Mouse (Mus musculus) heart, postnatal 0 days (tissue): Measurements from ENCODE around the gene Helz2. TPM values are rescaled to one million over a fixed set of nuclear protein-coding genes. Genes with fewer than 3 reads are reported as not detected.

ENCODE experiments used
- ATAC-seq: fragments of 200-750 bp; cut with Nextera tagmentation; 2 replicates; pipeline ENCODE4 v1.8.0; 2017; ENCODE audit warnings: low read depth, moderate number of reproducible peaks, moderate library complexity; ENCODE audit not compliant: insufficient read depth
- DNase-seq: peaks from one replicate; pipeline ENCODE4 v3.0.0-alpha.2; 2016; ENCODE audit warnings: low spot score
- H3K27ac ChIP-seq: fragments of 300-500 bp; sonication (generic); 2 replicates; pipeline ENCODE4 v1.5.1; 2014; ENCODE audit warnings: low read depth, mild to moderate bottlenecking
- H3K27me3 ChIP-seq: fragments of 300-500 bp; sonication (generic); 2 replicates; pipeline ENCODE4 v1.6.1; 2014; ENCODE audit warnings: low read length, mixed read lengths; ENCODE audit not compliant: control insufficient read depth, insufficient read depth
- H3K36me3 ChIP-seq: fragments of 300-500 bp; sonication (generic); replicated peaks from 2 replicates; pipeline ENCODE4 v1.6.1; 2014; ENCODE audit warnings: low read length, mixed read lengths; ENCODE audit not compliant: control insufficient read depth, insufficient read depth
- H3K4me1 ChIP-seq: fragments of 300-500 bp; sonication (generic); 2 replicates; pipeline ENCODE4 v1.6.1; 2014; ENCODE audit warnings: antibody characterized with exemption; ENCODE audit not compliant: control insufficient read depth, insufficient read depth
- H3K4me2 ChIP-seq: fragments of 300-500 bp; sonication (generic); 2 replicates; pipeline ENCODE4 v1.6.1; 2014; ENCODE audit warnings: low read depth, mild to moderate bottlenecking, low read length, moderate library complexity
- H3K4me3 ChIP-seq: fragments of 300-500 bp; sonication (generic); 2 replicates; pipeline ENCODE4 v1.5.1; 2014; ENCODE audit warnings: low read depth, low read length
- H3K9ac ChIP-seq: fragments of 300-500 bp; sonication (generic); replicated peaks from 2 replicates; pipeline ENCODE4 v1.6.1; 2014; ENCODE audit warnings: low read depth, low read length, mixed read lengths
- H3K9me3 ChIP-seq: fragments of 300-500 bp; sonication (generic); replicated peaks from 2 replicates; pipeline ENCODE4 v1.6.1; 2016; ENCODE audit warnings: low read length; ENCODE audit not compliant: control insufficient read depth
- CTCF ChIP-seq: IDR thresholded peaks from 2 replicates; pipeline ENCODE4 v1.5.1; 2016; ENCODE audit warnings: antibody characterized with exemption, control low read depth, low read depth
- EP300 ChIP-seq: IDR thresholded peaks from 2 replicates; pipeline ENCODE4 v1.6.1; 2016; ENCODE audit warnings: antibody characterized with exemption, low read depth
- WGBS: fragments of 180-500 bp; shearing (Covaris S2); extraction: QIAGEN DNeasy Blood & Tissue Kit; methylation state at CpG from one replicate; pipeline ENCODE4 v1.1.7; 2014; 5-methylcytosine and 5-hydroxymethylcytosine counted together
- polyA plus RNA-seq: library from polyadenylated mRNA; unstranded; fragments of >200 nt; fragmentation: Nextera tagmentation; extraction: Ambion mirVana; gene quantifications from 2 replicates; pipeline ENCODE4 v1.2.1, GENCODE M21; 2015
- total RNA-seq: library from RNA; depleted of rRNA; stranded (reverse); fragments of >200 nt; gene quantifications from 2 replicates; pipeline ENCODE4 v1.2.3, GENCODE M21; 2014; ENCODE audit warnings: low replicate concordance

Gene Helz2
- total and polyA plus RNA-seq, 2 experiments from 2014 or later: 0.90 to 19.4 TPM

DNA sequence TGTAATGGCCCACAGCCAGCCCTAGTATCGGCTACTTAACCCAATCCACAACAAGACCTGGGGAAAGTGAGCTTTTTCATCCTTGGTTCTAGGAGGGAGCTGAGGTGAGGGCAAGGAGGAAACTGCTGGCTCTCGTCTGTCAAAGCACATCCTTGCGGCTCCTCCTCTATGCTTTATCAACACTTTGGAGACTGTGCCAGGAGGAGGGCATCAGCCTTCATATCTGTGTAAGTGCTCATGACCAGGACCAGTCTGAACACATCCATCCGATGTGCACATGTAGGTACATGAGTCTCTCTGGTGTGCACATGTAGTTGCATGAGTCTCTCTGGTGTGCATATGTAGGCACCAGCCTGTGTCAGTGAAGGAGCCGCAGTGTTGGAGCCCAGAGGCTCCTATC lies 36.1 kb downstream of the Helz2 start:
- Histone ChIP-seq H3K4me2 (no peak overlapping the region), H3K9me3 (no peaks in the 10 kb centered on the region), H3K9ac (no peak overlapping the region), H3K4me3 (no peak overlapping the region), H3K4me1 (no peaks in the 10 kb centered on the region), H3K27ac (no peak overlapping the region), H3K27me3 (peaks cover 13% of the 10 kb centered on the region; the same call in 1 of the 2 replicates), H3K36me3 (no peaks in the 10 kb centered on the region)
- WGBS: 66% methylated on average over 5 of the region's 5 CpGs
- TF ChIP-seq CTCF (no peak), EP300 (no peak)
- no peak for DNase-seq
- no peak for ATAC-seq

DNA sequence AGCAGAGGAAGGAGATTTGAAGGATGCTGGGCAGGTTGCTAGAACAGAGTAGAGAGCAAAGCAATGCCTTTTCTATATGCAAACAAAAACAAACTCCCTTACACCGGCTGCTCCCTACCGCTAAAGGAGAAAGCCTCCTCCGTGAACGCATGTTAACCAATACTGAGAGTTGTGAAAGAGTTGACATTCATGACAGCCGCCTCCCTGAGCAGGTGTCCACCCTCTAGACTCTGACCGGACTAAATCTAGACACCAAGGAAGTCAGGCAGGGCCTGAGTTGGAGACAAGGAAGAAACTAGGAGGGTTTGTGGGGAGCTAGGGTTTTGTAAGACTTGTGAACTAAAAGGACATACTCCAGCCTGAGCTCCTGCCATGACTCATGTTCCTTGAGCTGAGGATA lies 38.9 kb downstream of the Helz2 start:
- no peak for DNase-seq
- H3K4me3 ChIP-seq: no peak overlapping the region
- no peaks in the 10 kb centered on the region for H3K36me3 ChIP-seq
- no peak overlapping the region for H3K4me2 ChIP-seq
- no peak overlapping the region for H3K9ac ChIP-seq
- WGBS: 73% methylated on average over 6 of the region's 6 CpGs
- H3K4me1 ChIP-seq: no peaks in the 10 kb centered on the region
- ATAC-seq: no peak
- H3K9me3 ChIP-seq: no peaks in the 10 kb centered on the region
- TF ChIP-seq EP300 (no peak), CTCF (no peak)
- 0 out of 2 replicates have a peak, but pooled peaks cover 8% of the 10 kb centered on the region for H3K27me3 ChIP-seq
- H3K27ac ChIP-seq: no peak overlapping the region

DNA sequence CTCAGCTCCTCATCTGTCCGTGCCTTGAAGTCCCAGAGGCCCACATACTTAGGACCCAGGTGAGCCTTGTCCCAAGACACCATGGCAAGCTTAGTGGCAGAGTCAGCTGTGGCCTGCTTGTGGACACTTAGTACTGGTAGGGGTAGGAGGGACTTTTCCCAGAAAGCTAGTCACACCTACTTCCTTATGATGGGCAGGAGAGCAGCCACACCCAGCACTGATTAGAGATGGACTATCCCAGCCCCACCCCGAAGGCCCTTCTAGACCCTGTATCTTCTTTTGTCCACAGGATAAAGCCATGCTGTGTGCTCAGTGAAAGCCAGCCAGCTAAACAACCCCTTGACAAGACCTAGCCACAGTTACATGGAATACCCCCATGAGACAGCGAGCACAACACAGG lies 39.4 kb downstream of the Helz2 start, which contains the start of gene Ptk6:
Gene Ptk6 (minus strand): TSS at position 368 of the 400 bp plus-strand sequence.
- Histone ChIP-seq H3K27ac (no peak within 1 kb of the TSS), H3K36me3 (no peaks in the 10 kb centered on the region), H3K9ac (no peak within 1 kb of the TSS), H3K4me2 (no peak within 1 kb of the TSS), H3K9me3 (no peaks in the 10 kb centered on the region), H3K4me1 (no peaks in the 10 kb centered on the region), H3K27me3 (0 out of 2 replicates have a peak, but pooled peaks cover 8% of the 10 kb centered on the region), H3K4me3 (no peak within 1 kb of the TSS)
- WGBS: 71% methylated on average over 3 of the region's 3 CpGs
- ATAC-seq: no peak
- TF ChIP-seq CTCF (no peak), EP300 (no peak)
- no peak for DNase-seq

DNA sequence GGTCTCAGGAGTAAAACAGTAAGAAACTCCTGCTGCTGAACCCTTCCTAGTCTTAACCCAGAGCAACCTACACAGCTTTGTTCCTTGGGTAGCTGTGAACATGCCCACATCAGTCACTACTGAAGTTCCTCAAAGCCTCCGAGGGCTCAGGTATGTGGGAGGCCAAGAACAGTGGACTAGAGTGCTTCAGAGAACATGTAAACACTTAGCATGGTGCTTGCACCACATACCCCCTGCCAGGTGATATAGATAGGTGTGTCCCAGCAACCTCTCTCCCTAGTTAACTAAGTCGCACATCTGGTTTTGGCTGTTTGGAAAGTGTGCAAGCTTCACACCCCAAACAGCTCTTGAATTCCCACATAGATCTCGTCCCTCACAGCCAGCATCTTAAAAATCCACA lies 40.2 kb downstream of the Helz2 start:
- H3K4me1 ChIP-seq: no peaks in the 10 kb centered on the region
- H3K4me3 ChIP-seq: no peak overlapping the region
- no peak overlapping the region for H3K27ac ChIP-seq
- 52% methylated on average over 3 of the region's 3 CpGs for WGBS
- H3K27me3 ChIP-seq: 0 out of 2 replicates have a peak, but pooled peaks cover 8% of the 10 kb centered on the region
- H3K36me3 ChIP-seq: no peaks in the 10 kb centered on the region
- H3K9me3 ChIP-seq: no peaks in the 10 kb centered on the region
- no peak for DNase-seq
- no peak for ATAC-seq
- H3K4me2 ChIP-seq: no peak overlapping the region
- H3K9ac ChIP-seq: no peak overlapping the region
- TF ChIP-seq CTCF (no peak), EP300 (no peak)

DNA sequence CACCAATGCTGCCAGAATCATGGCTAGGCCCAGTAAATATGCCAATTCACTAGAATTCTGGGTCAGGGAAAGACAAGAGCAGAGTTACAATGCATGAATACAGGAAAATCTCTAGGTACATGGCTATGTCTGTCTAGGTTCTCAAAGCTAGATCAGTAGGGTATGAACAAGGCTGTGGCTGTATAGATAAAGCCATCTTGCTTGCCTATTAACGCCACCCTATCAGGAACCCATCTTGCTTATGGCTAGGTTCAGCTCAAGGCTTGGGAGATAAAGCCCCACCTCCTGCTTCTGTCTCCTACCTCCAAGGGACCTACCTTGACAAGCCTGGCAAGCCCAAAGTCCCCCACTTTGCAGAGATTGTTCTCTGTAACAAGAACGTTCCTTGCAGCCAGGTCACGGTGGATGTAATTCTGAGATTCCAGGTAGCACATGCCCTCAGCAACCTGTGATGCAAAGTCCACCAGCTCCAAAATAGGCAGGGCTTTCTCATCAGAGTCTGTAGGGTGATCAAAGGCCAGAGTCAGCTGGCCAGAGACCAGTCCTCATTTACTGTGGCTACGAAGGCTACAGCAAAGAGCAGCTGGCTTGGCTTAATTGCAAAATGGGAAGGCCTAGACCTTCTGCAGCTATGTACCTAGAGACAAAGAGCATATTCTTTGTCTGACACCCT lies 45.1 kb downstream of the Helz2 start:
- H3K27ac ChIP-seq: no peak overlapping the region
- no peaks in the 10 kb centered on the region for H3K36me3 ChIP-seq
- no peak overlapping the region for H3K9ac ChIP-seq
- H3K9me3 ChIP-seq: no peaks in the 10 kb centered on the region
- no peak overlapping the region for H3K4me2 ChIP-seq
- H3K4me3 ChIP-seq: no peak overlapping the region
- H3K27me3 ChIP-seq: no peaks in the 10 kb centered on the region
- 78% methylated on average over 4 of the region's 4 CpGs for WGBS
- ATAC-seq: no peak
- no peak for TF ChIP-seq CTCF
- TF ChIP-seq EP300: no peak
- H3K4me1 ChIP-seq: no peaks in the 10 kb centered on the region
- no peak for DNase-seq

DNA sequence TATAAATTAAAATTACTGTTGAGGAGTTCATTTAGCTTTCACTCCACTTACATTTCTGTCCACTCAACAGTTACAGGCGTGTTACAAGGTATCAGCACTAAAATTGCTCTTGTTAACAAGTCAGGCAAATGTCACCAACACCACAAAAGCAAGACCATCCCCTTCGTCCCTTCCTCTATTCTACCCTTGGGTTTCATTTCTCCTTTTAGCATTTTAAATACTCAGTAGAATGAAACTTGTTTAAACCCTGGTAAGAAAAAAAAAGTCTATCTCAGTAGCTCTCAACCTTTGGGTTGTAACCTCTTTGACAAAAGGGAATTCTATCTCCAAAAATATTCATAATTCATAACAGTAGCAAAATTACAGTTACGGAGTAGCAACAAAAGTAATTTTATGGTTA lies 48.8 kb downstream of the Helz2 start:
- Histone ChIP-seq H3K27ac (no peak overlapping the region), H3K4me1 (peaks cover 6% of the 10 kb centered on the region), H3K4me2 (no peak overlapping the region), H3K9me3 (no peaks in the 10 kb centered on the region), H3K4me3 (no peak overlapping the region), H3K27me3 (no peaks in the 10 kb centered on the region), H3K9ac (no peak overlapping the region), H3K36me3 (no peaks in the 10 kb centered on the region)
- WGBS: 59% methylated on average over 3 of the region's 3 CpGs
- TF ChIP-seq EP300 (no peak), CTCF (no peak)
- DNase-seq: no peak
- no peak for ATAC-seq
